Mouse (Mus musculus) intestine, embryonic 16.5 days (tissue): ENCODE data around the gene Vwa2. TPM values are rescaled to one million over a fixed set of nuclear protein-coding genes. Genes with fewer than 3 reads are reported as not detected.

Experiments
- ATAC-seq: fragments of 200-750 bp; cut with Nextera tagmentation; 2 replicates; pipeline ENCODE4 v1.8.0; 2017; ENCODE audit warnings: moderate TSS enrichment, moderate library complexity
- H3K27ac ChIP-seq: fragments of 300-500 bp; sonication (generic); 2 replicates; pipeline ENCODE4 v1.5.1; 2014; ENCODE audit warnings: mild to moderate bottlenecking, low read length
- H3K27me3 ChIP-seq: fragments of 300-500 bp; sonication (generic); replicated peaks from 2 replicates; pipeline ENCODE4 v1.6.1; 2014; ENCODE audit warnings: low read length, control low read depth, mixed read lengths; ENCODE audit not compliant: control insufficient read depth, insufficient read depth
- H3K36me3 ChIP-seq: fragments of 300-500 bp; sonication (generic); 2 replicates; pipeline ENCODE4 v1.6.1; 2014; ENCODE audit warnings: low read length, control low read depth; ENCODE audit not compliant: control insufficient read depth, insufficient read depth
- H3K4me1 ChIP-seq: fragments of 300-500 bp; sonication (generic); 2 replicates; pipeline ENCODE4 v1.6.1; 2014; ENCODE audit warnings: low read length, control low read depth, mixed read lengths; ENCODE audit not compliant: control insufficient read depth, insufficient read depth
- H3K4me2 ChIP-seq: fragments of 300-500 bp; sonication (generic); 2 replicates; pipeline ENCODE4 v1.6.1; 2014; ENCODE audit warnings: low read depth, low read length, control low read depth
- H3K4me3 ChIP-seq: fragments of 300-500 bp; sonication (generic); 2 replicates; pipeline ENCODE4 v1.5.1; 2014; ENCODE audit warnings: mild to moderate bottlenecking, low read length
- H3K9ac ChIP-seq: fragments of 300-500 bp; sonication (generic); 2 replicates; pipeline ENCODE4 v1.6.1; 2014; ENCODE audit warnings: low read depth, low read length
- H3K9me3 ChIP-seq: fragments of 300-500 bp; sonication (generic); 2 replicates; pipeline ENCODE4 v1.6.1; 2016; ENCODE audit warnings: low read length, control low read depth; ENCODE audit not compliant: control insufficient read depth
- WGBS: fragments of 180-500 bp; shearing (Covaris S2); extraction: QIAGEN DNeasy Blood & Tissue Kit; methylation state at CpG from one replicate; pipeline ENCODE4 v1.1.7; 2014; 5-methylcytosine and 5-hydroxymethylcytosine counted together
- polyA plus RNA-seq: library from polyadenylated mRNA; unstranded; fragments of >200 nt; fragmentation: Nextera tagmentation; extraction: Ambion mirVana; gene quantifications from 2 replicates; pipeline ENCODE4 v1.2.1, GENCODE M21; 2015

Gene Vwa2
- polyA plus RNA-seq, 1 experiment from 2014 or later: 0.43 TPM

DNA sequence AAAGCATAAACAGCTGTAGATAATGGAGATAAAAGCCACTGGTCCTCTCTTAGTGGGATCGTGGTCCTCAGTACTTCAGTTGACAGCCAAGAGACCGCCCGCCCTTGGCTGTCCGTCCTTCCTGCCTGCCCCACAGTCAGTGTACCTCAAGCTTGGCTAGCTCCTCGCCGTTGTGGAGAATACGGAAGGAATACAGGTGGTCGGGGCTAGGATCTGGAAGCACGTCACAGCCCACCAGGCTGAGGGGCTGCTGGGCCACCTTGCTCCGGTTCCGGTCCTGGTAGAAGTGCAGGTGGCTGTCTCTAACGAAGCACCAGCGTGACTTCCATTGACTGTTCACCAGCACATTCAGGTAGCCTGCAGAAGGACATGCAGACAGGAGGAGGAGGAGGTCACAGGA, 46.2 kb downstream of the Vwa2 start:
- no peak overlapping the region for H3K9ac ChIP-seq
- no peak overlapping the region for H3K4me3 ChIP-seq
- peaks cover 5% of the 10 kb centered on the region; the same call in 1 of the 2 replicates for H3K4me1 ChIP-seq
- H3K36me3 ChIP-seq: no peaks in the 10 kb centered on the region
- H3K27ac ChIP-seq: no peak overlapping the region
- WGBS: 88% methylated on average over 13 of the region's 13 CpGs
- no peaks in the 10 kb centered on the region for H3K27me3 ChIP-seq
- H3K4me2 ChIP-seq: no peak overlapping the region
- H3K9me3 ChIP-seq: no peaks in the 10 kb centered on the region
- ATAC-seq: no peak

DNA sequence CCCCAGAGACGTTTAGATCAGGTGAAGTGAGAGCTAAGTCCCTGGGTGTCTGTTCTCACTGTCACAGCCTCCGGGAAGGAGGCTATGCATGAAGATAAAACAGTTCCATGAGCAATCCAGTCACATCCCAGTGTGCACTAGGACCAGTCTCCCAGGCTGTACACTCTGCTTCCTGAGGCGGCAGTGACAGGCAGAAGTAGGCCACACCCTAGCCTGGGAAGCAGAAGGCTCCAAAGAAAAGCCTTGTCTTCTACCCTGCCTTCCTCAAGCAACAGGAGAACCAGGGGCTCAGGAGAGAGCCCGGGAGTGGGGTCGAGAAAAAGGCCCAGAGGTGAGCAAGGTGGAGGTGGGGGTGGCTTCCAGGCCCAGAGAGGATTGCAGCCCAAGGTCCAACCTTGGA, 47.7 kb downstream of the Vwa2 start:
- H3K36me3 ChIP-seq: no peaks in the 10 kb centered on the region
- no peak overlapping the region for H3K9ac ChIP-seq
- no peak overlapping the region for H3K27ac ChIP-seq
- no peaks in the 10 kb centered on the region for H3K9me3 ChIP-seq
- 64% methylated on average over 5 of the region's 5 CpGs for WGBS
- ATAC-seq: no peak
- H3K27me3 ChIP-seq: no peaks in the 10 kb centered on the region
- no peaks in the 10 kb centered on the region for H3K4me1 ChIP-seq
- no peak overlapping the region for H3K4me3 ChIP-seq
- H3K4me2 ChIP-seq: no peak overlapping the region

DNA sequence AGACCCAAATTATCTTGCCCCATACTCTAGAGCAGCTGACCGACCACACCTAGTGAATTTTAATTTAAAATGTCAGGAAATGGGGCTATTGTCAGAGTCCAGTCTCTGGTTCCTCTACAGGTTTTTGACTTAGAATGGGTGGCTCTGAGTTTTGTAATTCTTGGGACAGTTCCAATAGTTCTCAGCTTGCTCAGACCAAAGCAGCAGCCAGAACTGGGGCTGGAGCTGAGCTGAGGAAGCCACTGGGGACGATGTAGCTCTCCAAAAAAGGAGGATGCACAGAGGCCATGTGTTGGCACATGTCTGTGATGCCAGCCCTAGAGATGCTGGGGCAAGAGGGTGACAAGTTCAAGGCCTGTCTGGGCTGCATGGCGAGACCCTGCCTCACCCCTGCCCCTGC, 55.3 kb downstream of the Vwa2 start:
- H3K9me3 ChIP-seq: no peaks in the 10 kb centered on the region
- no peaks in the 10 kb centered on the region for H3K27me3 ChIP-seq
- H3K9ac ChIP-seq: no peak overlapping the region
- H3K36me3 ChIP-seq: no peaks in the 10 kb centered on the region
- no peak overlapping the region for H3K4me3 ChIP-seq
- H3K4me1 ChIP-seq: no peaks in the 10 kb centered on the region
- no peak for ATAC-seq
- WGBS: 74% methylated on average over 3 of the region's 3 CpGs
- no peak overlapping the region for H3K4me2 ChIP-seq
- H3K27ac ChIP-seq: no peak overlapping the region

DNA sequence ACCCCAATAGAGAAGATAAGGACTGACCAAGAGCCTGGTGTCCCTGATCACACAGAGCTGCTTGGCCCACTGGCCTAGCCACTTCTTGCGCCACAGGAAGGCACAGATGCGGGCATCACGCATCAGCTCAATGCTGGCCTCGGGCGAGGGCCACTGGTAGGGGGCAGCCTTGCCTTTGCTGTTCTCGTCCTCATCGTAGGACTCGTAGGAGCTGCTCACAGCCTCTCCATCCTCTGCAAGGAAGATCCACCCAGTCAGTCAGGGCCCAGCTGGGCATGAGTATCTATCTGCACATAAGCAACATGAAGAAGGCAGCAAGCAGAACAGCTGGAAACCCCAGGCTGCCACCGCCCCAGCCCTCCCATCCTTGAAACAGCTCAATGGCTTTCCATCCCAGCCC, 56.0 kb downstream of the Vwa2 start:
- Histone ChIP-seq H3K9ac (no peak overlapping the region), H3K4me1 (no peaks in the 10 kb centered on the region), H3K9me3 (no peaks in the 10 kb centered on the region), H3K4me2 (no peak overlapping the region), H3K4me3 (no peak overlapping the region), H3K36me3 (no peaks in the 10 kb centered on the region), H3K27ac (no peak overlapping the region), H3K27me3 (no peaks in the 10 kb centered on the region)
- 77% methylated on average over 9 of the region's 9 CpGs for WGBS
- no peak for ATAC-seq

DNA sequence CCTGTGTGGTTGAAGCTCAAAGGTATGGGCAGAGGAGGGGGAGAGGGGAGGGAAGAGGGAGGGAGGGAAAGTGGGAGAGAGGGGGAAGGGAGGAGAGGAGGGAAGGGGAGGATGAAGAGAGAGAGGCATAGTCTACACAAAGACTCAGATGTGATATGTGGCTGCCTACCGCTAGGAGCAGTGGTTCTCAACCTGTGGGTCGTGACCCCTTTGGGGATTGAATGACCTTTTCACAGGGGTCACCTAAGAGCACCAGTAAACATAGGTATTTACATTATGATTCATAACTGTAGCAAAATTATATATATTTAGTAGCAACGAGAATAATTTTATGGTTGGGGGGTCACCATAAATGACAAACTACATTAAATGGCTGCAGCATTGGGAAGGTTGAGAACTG, 59.8 kb downstream of the Vwa2 start:
- WGBS: 79% methylated on average over 3 of the region's 3 CpGs

DNA sequence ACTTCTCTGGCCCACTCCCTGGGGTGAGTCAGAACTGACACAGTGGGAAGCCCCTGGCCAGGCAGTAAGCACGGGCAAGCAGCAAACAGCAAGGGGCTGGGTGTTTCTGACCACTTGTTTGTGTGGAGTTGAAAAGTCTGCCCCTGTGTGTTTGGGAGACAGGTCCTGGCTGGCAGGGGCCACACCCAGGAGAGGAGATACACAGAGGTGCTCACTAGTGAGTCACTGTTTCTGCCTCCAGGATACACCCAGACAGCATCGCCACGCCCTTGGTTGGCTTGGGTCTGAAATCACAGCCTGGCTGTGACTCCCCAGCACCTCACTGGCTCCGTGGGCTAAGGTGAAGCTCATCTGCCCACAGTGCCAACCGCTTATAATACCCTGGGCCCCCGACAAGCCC, 61.1 kb downstream of the Vwa2 start:
- Histone ChIP-seq H3K36me3 (0 out of 2 replicates have a peak, but pooled peaks cover 5% of the 10 kb centered on the region), H3K4me1 (no peaks in the 10 kb centered on the region), H3K9ac (no peak overlapping the region), H3K27ac (no peak overlapping the region), H3K4me2 (no peak overlapping the region), H3K9me3 (no peaks in the 10 kb centered on the region), H3K27me3 (no peaks in the 10 kb centered on the region), H3K4me3 (no peak overlapping the region)
- 84% methylated on average over 6 of the region's 6 CpGs for WGBS
- no peak for ATAC-seq

More for the DNA sequence above, 59.8 kb downstream of the Vwa2 start:
- no peak overlapping the region for H3K4me3 ChIP-seq
- H3K36me3 ChIP-seq: 0 out of 2 replicates have a peak, but pooled peaks cover 5% of the 10 kb centered on the region
- no peak overlapping the region for H3K27ac ChIP-seq
- no peaks in the 10 kb centered on the region for H3K4me1 ChIP-seq
- no peak overlapping the region for H3K4me2 ChIP-seq
- no peak overlapping the region for H3K9ac ChIP-seq
- H3K27me3 ChIP-seq: no peaks in the 10 kb centered on the region
- no peaks in the 10 kb centered on the region for H3K9me3 ChIP-seq
- no peak for ATAC-seq

DNA sequence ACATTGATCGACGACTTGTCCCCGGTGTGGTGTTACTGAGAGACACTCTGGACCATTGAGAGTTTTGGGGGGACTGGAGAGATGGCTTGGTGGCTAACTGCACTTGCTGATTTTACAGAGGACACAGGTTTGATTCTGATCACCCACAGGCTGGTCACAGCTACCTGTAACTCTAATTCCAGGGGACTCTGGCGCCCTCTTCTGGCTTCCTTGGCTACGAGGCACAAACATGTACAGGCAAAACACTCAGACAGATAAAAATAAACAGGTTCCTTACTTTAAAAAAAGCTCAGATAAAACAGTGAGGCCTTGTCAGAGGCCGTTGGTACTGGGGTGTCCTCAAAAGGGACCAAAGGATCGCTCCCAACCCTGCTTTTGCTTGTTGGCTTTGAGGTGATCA, 61.7 kb downstream of the Vwa2 start:
- Histone ChIP-seq H3K4me1 (no peaks in the 10 kb centered on the region), H3K36me3 (0 out of 2 replicates have a peak, but pooled peaks cover 5% of the 10 kb centered on the region), H3K4me2 (no peak overlapping the region), H3K27ac (no peak overlapping the region), H3K4me3 (no peak overlapping the region), H3K9ac (no peak overlapping the region), H3K27me3 (no peaks in the 10 kb centered on the region), H3K9me3 (no peaks in the 10 kb centered on the region)
- WGBS: 86% methylated on average over 7 of the region's 7 CpGs
- ATAC-seq: no peak

DNA sequence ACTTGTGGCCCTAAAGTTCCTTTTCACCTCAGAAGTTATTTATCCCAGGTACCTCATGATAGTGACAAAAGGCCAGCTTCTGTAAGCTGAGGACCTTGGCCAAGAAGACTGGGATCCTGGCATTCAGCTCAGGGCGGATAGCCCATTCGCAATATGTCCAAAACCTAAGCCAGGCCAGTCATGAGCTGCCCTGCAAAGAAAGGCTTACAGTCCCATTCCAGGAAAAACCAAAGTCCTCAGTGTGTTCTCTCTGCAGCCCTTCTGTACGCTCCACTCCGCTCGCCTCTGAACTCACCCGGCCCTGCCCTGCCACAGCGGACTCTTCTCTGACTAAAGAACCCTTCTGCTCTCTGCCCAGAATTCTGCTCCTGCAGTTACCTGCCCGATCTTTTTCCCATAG, 62.2 kb downstream of the Vwa2 start:
- Histone ChIP-seq H3K4me1 (no peaks in the 10 kb centered on the region), H3K27me3 (no peaks in the 10 kb centered on the region), H3K27ac (no peak overlapping the region), H3K4me3 (no peak overlapping the region), H3K4me2 (no peak overlapping the region), H3K9me3 (no peaks in the 10 kb centered on the region), H3K36me3 (0 out of 2 replicates have a peak, but pooled peaks cover 5% of the 10 kb centered on the region), H3K9ac (no peak overlapping the region)
- 96% methylated on average over 8 of the region's 8 CpGs for WGBS
- ATAC-seq: no peak

DNA sequence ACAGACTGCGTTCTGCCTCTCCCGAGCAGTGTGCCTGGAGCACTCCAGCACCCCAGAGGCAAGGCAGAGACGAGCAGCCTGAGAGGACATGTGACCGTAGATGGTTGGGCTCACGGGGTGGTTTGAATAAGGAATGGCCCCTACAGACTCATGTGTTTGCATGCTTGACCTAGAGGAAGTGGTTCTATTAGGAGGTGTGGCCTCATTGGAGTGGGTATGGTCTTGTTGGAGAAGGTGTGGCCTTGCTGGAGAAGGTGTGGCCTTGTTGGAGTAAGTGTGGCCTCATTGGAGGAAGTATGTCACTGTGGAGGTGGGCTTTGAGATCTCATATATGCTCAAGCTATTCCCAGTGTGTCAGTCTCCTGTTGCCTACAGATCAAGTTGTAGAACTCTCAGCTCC, 63.9 kb downstream of the Vwa2 start:
- no peak overlapping the region for H3K9ac ChIP-seq
- no peaks in the 10 kb centered on the region for H3K27me3 ChIP-seq
- 0 out of 2 replicates have a peak, but pooled peaks cover 5% of the 10 kb centered on the region for H3K36me3 ChIP-seq
- ATAC-seq: no peak
- no peak overlapping the region for H3K4me3 ChIP-seq
- H3K4me2 ChIP-seq: no peak overlapping the region
- WGBS: 87% methylated on average over 5 of the region's 5 CpGs
- H3K9me3 ChIP-seq: no peaks in the 10 kb centered on the region
- H3K27ac ChIP-seq: no peak overlapping the region
- no peaks in the 10 kb centered on the region for H3K4me1 ChIP-seq

DNA sequence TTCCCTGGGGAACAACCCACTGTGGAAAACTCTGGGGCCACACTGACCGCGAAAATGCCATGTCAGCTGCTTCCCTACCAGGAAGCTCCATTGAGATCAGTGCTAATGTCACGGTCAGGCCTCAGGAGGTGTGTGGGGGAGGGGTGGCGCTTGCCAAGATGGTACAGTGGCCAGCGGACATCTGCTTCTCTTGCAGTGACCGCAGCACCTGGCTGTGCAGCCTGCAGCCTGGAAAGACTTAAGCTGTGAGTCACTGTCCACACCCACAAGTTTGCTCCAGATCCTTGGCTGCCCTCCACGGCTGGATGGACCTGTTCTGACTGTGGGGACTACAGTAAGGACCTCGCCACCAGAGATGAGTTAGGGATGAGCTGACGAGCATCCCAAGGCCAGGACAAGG, 65.8 kb downstream of the Vwa2 start:
- Histone ChIP-seq H3K4me2 (no peak overlapping the region), H3K4me3 (no peak overlapping the region), H3K9me3 (peaks cover 3% of the 10 kb centered on the region; the same call in 1 of the 2 replicates), H3K9ac (no peak overlapping the region), H3K4me1 (no peaks in the 10 kb centered on the region; the same call in 1 of the 2 replicates), H3K27ac (no peak overlapping the region), H3K36me3 (0 out of 2 replicates have a peak, but pooled peaks cover 5% of the 10 kb centered on the region), H3K27me3 (no peaks in the 10 kb centered on the region)
- ATAC-seq: no peak
- 81% methylated on average over 9 of the region's 9 CpGs for WGBS
